ENCODE assay signal across 30 mouse cellular contexts in genomic region chr17:36861680-36862079, GRCm38 (mm10). TPM values are rescaled to one million over a fixed set of nuclear protein-coding genes. Genes with fewer than 3 reads are reported as not detected.
DNase-seq lines count a peak whose midpoint lies in the region; ATAC-seq and TF ChIP-seq lines count a peak whose summit lies in the region.
"Had no signal": no experiment of that assay in that cellular context is flagged by ENCODE, and none has a peak within 500 bp of the region (broad histone marks: within the 10 kb centered on the region; RNA-seq: fewer than 3 reads in every experiment).

No protein-coding gene starts in this region.

- peak; percentile 26 for DNase-seq in midbrain, embryonic 11.5 days (ENCODE audit: low spot score, missing footprints)
- no peak for DNase-seq in midbrain, postnatal 0 days (ENCODE audit: low spot score)
- no peak for DNase-seq in spleen, adult 18-20 months
- DNase-seq in adrenal gland, adult 8-10 months: no peak
- DNase-seq: adrenal gland, postnatal 10 days; adrenal gland, postnatal 25 days; B cell, adult 2 months; cerebellum, adult 11 months; cerebellum, adult 18-20 months; cerebellum, adult 8-10 months; cerebellum, adult 9-11 months; cerebellum, postnatal 14 days had no signal

- no peak overlapping the region for H3K4me2 ChIP-seq in midbrain, embryonic 11.5 days
- no peak overlapping the region for H3K4me2 ChIP-seq in midbrain, postnatal 0 days (ENCODE audit: low read depth, low read length, poor library complexity, severe bottlenecking)
- no peak overlapping the region for H3K4me2 ChIP-seq in intestine, embryonic 15.5 days (replicated peaks)
- no peak overlapping the region for H3K4me2 ChIP-seq in intestine, postnatal 0 days (replicated peaks; ENCODE audit: low read depth)
- H3K4me2 ChIP-seq: embryonic facial prominence, embryonic 12.5 days; forebrain, embryonic 12.5 days had no signal

- 78% methylated on average over 2 of the region's 2 CpGs for WGBS in midbrain, embryonic 11.5 days
- 72% methylated on average over 2 of the region's 2 CpGs for WGBS in midbrain, postnatal 0 days
- WGBS in intestine, embryonic 15.5 days: 35% methylated on average over 2 of the region's 2 CpGs
- WGBS in intestine, postnatal 0 days: 23% methylated on average over 2 of the region's 2 CpGs

- H3K4me1 ChIP-seq in midbrain, embryonic 11.5 days (ENCODE audit: control insufficient read depth, insufficient read depth, low read length): no peaks in the 10 kb centered on the region
- H3K4me1 ChIP-seq in midbrain, postnatal 0 days (ENCODE audit: insufficient read depth, low read length): no peaks in the 10 kb centered on the region
- 0 out of 2 replicates have a peak, but pooled peaks cover 3% of the 10 kb centered on the region for H3K4me1 ChIP-seq in intestine, embryonic 15.5 days (replicated peaks)
- H3K4me1 ChIP-seq in intestine, postnatal 0 days (replicated peaks; ENCODE audit: control insufficient read depth, insufficient read depth, low read length): no peaks in the 10 kb centered on the region; the same call in 1 of the 2 replicates
- H3K4me1 ChIP-seq: embryonic facial prominence, embryonic 12.5 days had no signal

- H3K36me3 ChIP-seq in midbrain, embryonic 11.5 days (ENCODE audit: control insufficient read depth, insufficient read depth, low read length): peaks cover 7% of the 10 kb centered on the region
- H3K36me3 ChIP-seq in midbrain, postnatal 0 days (ENCODE audit: insufficient read depth, low read length): peaks cover 27% of the 10 kb centered on the region
- H3K36me3 ChIP-seq in intestine, embryonic 15.5 days: peaks cover 14% of the 10 kb centered on the region
- peaks cover 22% of the 10 kb centered on the region for H3K36me3 ChIP-seq in intestine, postnatal 0 days (ENCODE audit: control insufficient read depth, insufficient read depth)

- no peak overlapping the region for H3K4me3 ChIP-seq in midbrain, embryonic 11.5 days (ENCODE audit: low read depth, low read length)
- no peak overlapping the region for H3K4me3 ChIP-seq in midbrain, postnatal 0 days (ENCODE audit: low read depth, low read length)
- no peak overlapping the region for H3K4me3 ChIP-seq in intestine, embryonic 15.5 days (replicated peaks)
- no peak overlapping the region for H3K4me3 ChIP-seq in intestine, postnatal 0 days (ENCODE audit: low read depth, low read length)
- H3K4me3 ChIP-seq: embryonic facial prominence, embryonic 10.5 days; embryonic facial prominence, embryonic 12.5 days; forebrain, embryonic 10.5 days; forebrain, embryonic 12.5 days had no signal

- no peak overlapping the region for H3K9ac ChIP-seq in midbrain, embryonic 11.5 days (ENCODE audit: low read length)
- no peak overlapping the region for H3K9ac ChIP-seq in midbrain, postnatal 0 days (replicated peaks; ENCODE audit: low read length, poor library complexity, severe bottlenecking)
- H3K9ac ChIP-seq in intestine, embryonic 15.5 days: no peak overlapping the region
- H3K9ac ChIP-seq in intestine, postnatal 0 days (ENCODE audit: low read depth, low read length): no peak overlapping the region
- H3K9ac ChIP-seq: embryonic facial prominence, embryonic 12.5 days; forebrain, embryonic 12.5 days had no signal

- no peak overlapping the region for H3K27ac ChIP-seq in midbrain, embryonic 11.5 days (ENCODE audit: low read depth, low read length)
- no peak overlapping the region for H3K27ac ChIP-seq in midbrain, postnatal 0 days (ENCODE audit: low read depth, low read length)
- no peak overlapping the region for H3K27ac ChIP-seq in intestine, embryonic 15.5 days
- peak overlapping the region; percentile 28; the same call in 1 of the 2 replicates for H3K27ac ChIP-seq in intestine, postnatal 0 days (ENCODE audit: low read depth, low read length)
- H3K27ac ChIP-seq: embryonic facial prominence, embryonic 10.5 days; embryonic facial prominence, embryonic 12.5 days; forebrain, embryonic 10.5 days; forebrain, embryonic 12.5 days had no signal

- H3K9me3 ChIP-seq in midbrain, embryonic 11.5 days (ENCODE audit: control insufficient read depth, low read length): no peaks in the 10 kb centered on the region
- no peaks in the 10 kb centered on the region for H3K9me3 ChIP-seq in midbrain, postnatal 0 days (ENCODE audit: low read length)
- H3K9me3 ChIP-seq in intestine, embryonic 15.5 days: no peaks in the 10 kb centered on the region
- H3K9me3 ChIP-seq in intestine, postnatal 0 days (ENCODE audit: control insufficient read depth): no peaks in the 10 kb centered on the region
- H3K9me3 ChIP-seq: embryonic facial prominence, embryonic 10.5 days; embryonic facial prominence, embryonic 12.5 days; forebrain, embryonic 10.5 days; forebrain, embryonic 12.5 days; G1E had no signal

- TF ChIP-seq CTCF in midbrain, postnatal 0 days (IDR thresholded peaks at IDR 0.05): no peak
- no peak for TF ChIP-seq CTCF in intestine, postnatal 0 days (IDR thresholded peaks at IDR 0.05; ENCODE audit: low read depth)

- H3K27me3 ChIP-seq in midbrain, embryonic 11.5 days (ENCODE audit: control insufficient read depth, insufficient read depth, low read length): no peaks in the 10 kb centered on the region
- H3K27me3 ChIP-seq in midbrain, postnatal 0 days (ENCODE audit: insufficient read depth, low read length): no peaks in the 10 kb centered on the region
- H3K27me3 ChIP-seq in intestine, embryonic 15.5 days (replicated peaks): no peaks in the 10 kb centered on the region
- H3K27me3 ChIP-seq in intestine, postnatal 0 days (replicated peaks; ENCODE audit: control insufficient read depth, insufficient read depth, low read length): no peaks in the 10 kb centered on the region
- H3K27me3 ChIP-seq: Patski had no signal

- ATAC-seq in midbrain, embryonic 11.5 days (ENCODE audit: low FRiP score): no peak
- no peak for ATAC-seq in midbrain, postnatal 0 days (ENCODE audit: low FRiP score)
- peak; percentile 86 for ATAC-seq in intestine, embryonic 15.5 days
- peak; percentile 79 for ATAC-seq in intestine, postnatal 0 days
- ATAC-seq: activated CD4-positive, CD25-positive, alpha-beta regulatory T cell, adult 4 months; CD4-positive, CD25-positive, alpha-beta regulatory T cell, adult 4 months; forebrain, embryonic 14.5 days; forebrain, embryonic 16.5 days; Patski had no signal

RNA-seq across cellular contexts. Expression of gene Trim15, which starts 5.3 kb away (rescaled TPM):
- polyA plus RNA-seq in midbrain, embryonic 11.5 days (2014; fragmentation: Nextera tagmentation; extraction: Ambion mirVana): 0.48 and 0.51 TPM in 2 replicates
- 0.27 and 0.33 TPM in 2 replicates for total RNA-seq in midbrain, postnatal 0 days (2014; rRNA removed)
- 0.73 and 0.90 TPM in 2 replicates for polyA plus RNA-seq in midbrain, postnatal 0 days (2015; fragmentation: Nextera tagmentation; extraction: Ambion mirVana)
- polyA plus RNA-seq in intestine, embryonic 15.5 days (2015; fragmentation: Nextera tagmentation; extraction: Ambion mirVana): 4.6 and 6.1 TPM in 2 replicates
- 16.4 and 23.0 TPM in 2 replicates for polyA plus RNA-seq in intestine, postnatal 0 days (2015; fragmentation: Nextera tagmentation; extraction: Ambion mirVana)
- total RNA-seq in adrenal gland, adult 8-10 months (2022): under 1 TPM in 1 of 4 experiments, not detected in 3; 0.24 TPM
- total RNA-seq: adrenal gland, adult 18-20 months; adrenal gland, postnatal 10 days; adrenal gland, postnatal 25 days; adrenal gland, postnatal 4 days; CH12.LX had no signal
- polyA plus RNA-seq: activated CD4-positive, CD25-positive, alpha-beta regulatory T cell, adult 4 months; cortical plate, adult 2 months; G1E had no signal

RNA-seq across cellular contexts. Expression of gene Trim10, which starts 7.7 kb away (rescaled TPM):
- polyA plus RNA-seq in midbrain, embryonic 11.5 days (2014; fragmentation: Nextera tagmentation; extraction: Ambion mirVana): 7.7 and 8.1 TPM in 2 replicates
- 0.22 and 0.24 TPM in 2 replicates for total RNA-seq in midbrain, postnatal 0 days (2014; rRNA removed)
- polyA plus RNA-seq in midbrain, postnatal 0 days (2015; fragmentation: Nextera tagmentation; extraction: Ambion mirVana): 0.16 and 0.17 TPM in 2 replicates
- polyA plus RNA-seq in intestine, embryonic 15.5 days (2015; fragmentation: Nextera tagmentation; extraction: Ambion mirVana): 4.8 and 5.2 TPM in 2 replicates
- 0.07 and 0.21 TPM in 2 replicates for polyA plus RNA-seq in intestine, postnatal 0 days (2015; fragmentation: Nextera tagmentation; extraction: Ambion mirVana)
- under 1 TPM in 1 of 4 experiments, not detected in 3; 0.17 TPM for total RNA-seq in adrenal gland, adult 8-10 months (2022)
- total RNA-seq: CH12.LX had no signal
- polyA plus RNA-seq: cortical plate, adult 2 months had no signal

RNA-seq across cellular contexts. Expression of gene Trim26, which starts 24.7 kb away (rescaled TPM):
- 32.4 and 35.0 TPM in 2 replicates for polyA plus RNA-seq in midbrain, embryonic 11.5 days (2014; fragmentation: Nextera tagmentation; extraction: Ambion mirVana)
- total RNA-seq in midbrain, postnatal 0 days (2014; rRNA removed): 29.8 and 31.4 TPM in 2 replicates
- polyA plus RNA-seq in midbrain, postnatal 0 days (2015; fragmentation: Nextera tagmentation; extraction: Ambion mirVana): 37.9 and 44.3 TPM in 2 replicates
- 38.0 and 41.5 TPM in 2 replicates for polyA plus RNA-seq in intestine, embryonic 15.5 days (2015; fragmentation: Nextera tagmentation; extraction: Ambion mirVana)
- polyA plus RNA-seq in intestine, postnatal 0 days (2015; fragmentation: Nextera tagmentation; extraction: Ambion mirVana): 27.4 and 32.2 TPM in 2 replicates
- 10 to 100 TPM; 60.6 to 88.8 (median 74.4) TPM for total RNA-seq in adrenal gland, adult 8-10 months (2022)

RNA-seq across cellular contexts. Expression of gene Trim40, which starts 28.2 kb away (rescaled TPM):
- not detected in 2 replicates for polyA plus RNA-seq in midbrain, embryonic 11.5 days (2014; fragmentation: Nextera tagmentation; extraction: Ambion mirVana)
- total RNA-seq in midbrain, postnatal 0 days (2014; rRNA removed): not detected in 2 replicates
- polyA plus RNA-seq in midbrain, postnatal 0 days (2015; fragmentation: Nextera tagmentation; extraction: Ambion mirVana): 0.19 and 0.25 TPM in 2 replicates
- 0.78 and 1.2 TPM in 2 replicates for polyA plus RNA-seq in intestine, embryonic 15.5 days (2015; fragmentation: Nextera tagmentation; extraction: Ambion mirVana)
- polyA plus RNA-seq in intestine, postnatal 0 days (2015; fragmentation: Nextera tagmentation; extraction: Ambion mirVana): 6.8 TPM in 2 replicates
- total RNA-seq in adrenal gland, adult 8-10 months (2022): 1 to 10 TPM in 3 of 4 experiments, under 1 TPM in 1; 0.42 to 6.1 (median 3.3) TPM
- total RNA-seq: adrenal gland, postnatal 10 days; CH12.LX; G1E had no signal
- polyA plus RNA-seq: activated CD4-positive, CD25-positive, alpha-beta regulatory T cell, adult 4 months; brain, embryonic 14.5 days; CD4-positive, CD25-positive, alpha-beta regulatory T cell, adult 4 months; embryonic facial prominence, embryonic 10.5 days; embryonic facial prominence, embryonic 12.5 days; embryonic facial prominence, embryonic 14.5 days; forebrain, embryonic 10.5 days; forebrain, embryonic 12.5 days; forebrain, embryonic 14.5 days; forebrain, embryonic 16.5 days; G1E; Patski had no signal

RNA-seq across cellular contexts. Expression of gene Trim31, which starts 36.2 kb away (rescaled TPM):
- polyA plus RNA-seq in midbrain, embryonic 11.5 days (2014; fragmentation: Nextera tagmentation; extraction: Ambion mirVana): not detected in 2 replicates
- total RNA-seq in midbrain, postnatal 0 days (2014; rRNA removed): not detected in 2 replicates
- not detected in 2 replicates for polyA plus RNA-seq in midbrain, postnatal 0 days (2015; fragmentation: Nextera tagmentation; extraction: Ambion mirVana)
- polyA plus RNA-seq in intestine, embryonic 15.5 days (2015; fragmentation: Nextera tagmentation; extraction: Ambion mirVana): 43.1 and 47.6 TPM in 2 replicates
- polyA plus RNA-seq in intestine, postnatal 0 days (2015; fragmentation: Nextera tagmentation; extraction: Ambion mirVana): 53.7 and 56.2 TPM in 2 replicates
- total RNA-seq in adrenal gland, adult 8-10 months (2022): not detected
- total RNA-seq: adrenal gland, adult 18-20 months; adrenal gland, postnatal 10 days; adrenal gland, postnatal 25 days; adrenal gland, postnatal 4 days; CH12.LX; G1E had no signal
- polyA plus RNA-seq: activated CD4-positive, CD25-positive, alpha-beta regulatory T cell, adult 4 months; brain, embryonic 14.5 days; CD4-positive, CD25-positive, alpha-beta regulatory T cell, adult 4 months; cortical plate, adult 2 months; embryonic facial prominence, embryonic 10.5 days; embryonic facial prominence, embryonic 12.5 days; embryonic facial prominence, embryonic 14.5 days; forebrain, embryonic 10.5 days; forebrain, embryonic 12.5 days; forebrain, embryonic 14.5 days; forebrain, embryonic 16.5 days; G1E; Patski had no signal

Comparison
In these comparisons a context has a peak if more than half of its experiments do, and no peak if none do; other contexts are left out.
1. ATAC-seq: peak in intestine, embryonic 15.5 days (single experiment) and intestine, postnatal 0 days (single experiment); none in midbrain, embryonic 11.5 days (single experiment) and midbrain, postnatal 0 days (single experiment).